Mouse (Mus musculus) cerebellum, adult 2 months (tissue): ENCODE data around the gene Npc1l1.

ENCODE experiments used
- CTCF ChIP-seq: fragments of 200-500 bp; IDR thresholded peaks from 2 replicates; pipeline ENCODE4 v1.5.1; 2011; ENCODE audit warnings: low read depth, mild to moderate bottlenecking, control low read depth, low read length, moderate library complexity, borderline replicate concordance; ENCODE audit not compliant: insufficient read depth
- POLR2A ChIP-seq: fragments of 200-500 bp; IDR thresholded peaks from 2 replicates; pipeline ENCODE4 v1.6.1; 2011; ENCODE audit warnings: low read length, control low read depth, borderline replicate concordance; ENCODE audit not compliant: insufficient read depth

GRCm38 (mm10) chr11:6218189-6218896, 11.6 kb downstream of the Npc1l1 start:
- no peak for TF ChIP-seq POLR2A
- no peak for TF ChIP-seq CTCF
